Mouse (Mus musculus): Measurements from ENCODE around the gene Zbtb24. TPM values are rescaled to one million over a fixed set of nuclear protein-coding genes. Genes with fewer than 3 reads are reported as not detected.

Gene Zbtb24
- polyA plus RNA-seq, 1 experiment from 2014 or later = 19.3 TPM

DNA sequence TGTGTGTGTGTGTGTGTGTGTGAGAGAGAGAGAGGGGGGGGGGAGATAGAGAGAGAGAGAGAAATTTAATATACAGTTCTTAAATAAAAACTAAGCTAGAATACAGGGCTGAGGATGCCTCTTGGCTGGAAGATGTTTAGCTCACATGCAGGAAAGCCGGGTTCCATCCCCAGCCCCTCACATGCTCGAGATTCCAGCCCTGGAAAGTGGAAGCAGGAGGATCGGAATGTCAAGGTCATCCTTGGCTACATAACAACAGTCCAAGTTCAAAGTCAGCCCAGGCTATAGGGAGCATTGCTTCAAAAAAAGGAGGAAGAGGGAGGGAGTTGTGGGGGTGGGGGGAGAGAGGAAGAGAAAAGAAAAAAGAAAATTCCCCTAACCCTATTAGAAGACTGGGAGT, 15.0 kb upstream of the Zbtb24 start:
- no peak for ATAC-seq (ENCODE audit: low read depth)

DNA sequence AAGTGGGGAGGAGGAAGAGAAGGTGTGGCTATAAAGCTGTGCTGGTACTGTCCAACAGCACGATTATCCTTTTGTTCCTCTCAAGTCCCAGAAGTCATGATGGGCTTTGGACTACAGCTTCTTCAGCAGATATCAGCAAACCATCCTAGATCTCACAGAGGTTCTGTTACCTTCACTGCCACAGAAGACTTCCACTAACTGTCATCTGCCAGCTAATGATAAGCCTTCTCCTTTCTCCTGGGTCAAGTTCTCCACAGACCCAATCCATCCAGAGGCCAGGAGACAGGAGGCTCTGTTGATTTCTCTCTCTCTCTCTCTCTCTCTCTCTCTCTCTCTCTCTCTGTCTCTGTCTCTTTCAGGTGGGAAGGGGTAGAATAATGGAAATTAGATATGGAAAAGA, 2.0 kb upstream of the Zbtb24 start:
- Histone ChIP-seq H3K4me1 (replicated peaks) (peaks cover 25% of the 10 kb centered on the region), H3K4me3 (no peak overlapping the region), H3K9ac (no peak overlapping the region), H3K27ac (replicated peaks) (no peak overlapping the region), H3K9me3 (no peaks in the 10 kb centered on the region), H3K4me2 (no peak overlapping the region), H3K36me3 (peaks cover 15% of the 10 kb centered on the region), H3K27me3 (no peaks in the 10 kb centered on the region)
- WGBS = 89% methylated on average over 1 of the region's 1 CpGs
- no peak for ATAC-seq (ENCODE audit: low read depth)

More for the DNA sequence above, 15.0 kb upstream of the Zbtb24 start:
- Histone ChIP-seq H3K4me2 (no peak overlapping the region), H3K4me3 (no peak overlapping the region), H3K27me3 (peaks cover 7% of the 10 kb centered on the region), H3K9me3 (no peaks in the 10 kb centered on the region), H3K27ac (replicated peaks) (no peak overlapping the region), H3K36me3 (no peaks in the 10 kb centered on the region), H3K9ac (no peak overlapping the region), H3K4me1 (replicated peaks) (no peaks in the 10 kb centered on the region)
- 40% methylated on average over 3 of the region's 3 CpGs for WGBS

DNA sequence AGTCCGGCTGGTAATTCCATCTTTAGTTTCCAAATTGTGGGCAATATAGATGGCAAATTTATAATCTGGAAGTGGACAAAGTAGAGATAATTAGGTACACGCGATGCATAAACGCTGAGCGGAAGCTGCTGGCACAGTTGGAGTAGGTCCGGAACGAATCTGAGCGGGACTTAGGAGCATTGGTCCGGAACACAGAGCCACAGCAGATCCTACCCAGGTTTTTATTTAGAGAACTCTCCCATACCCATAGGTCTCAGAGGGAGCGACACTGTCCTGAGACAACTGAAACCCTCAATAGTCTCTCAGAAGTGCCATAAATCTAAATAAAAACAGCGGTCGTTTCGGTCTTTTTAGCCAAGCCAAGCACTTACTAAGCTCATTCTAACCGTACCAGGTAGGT, 499 bp upstream of the Zbtb24 start:
- ATAC-seq (ENCODE audit: low read depth) = peak; percentile 85

DNA sequence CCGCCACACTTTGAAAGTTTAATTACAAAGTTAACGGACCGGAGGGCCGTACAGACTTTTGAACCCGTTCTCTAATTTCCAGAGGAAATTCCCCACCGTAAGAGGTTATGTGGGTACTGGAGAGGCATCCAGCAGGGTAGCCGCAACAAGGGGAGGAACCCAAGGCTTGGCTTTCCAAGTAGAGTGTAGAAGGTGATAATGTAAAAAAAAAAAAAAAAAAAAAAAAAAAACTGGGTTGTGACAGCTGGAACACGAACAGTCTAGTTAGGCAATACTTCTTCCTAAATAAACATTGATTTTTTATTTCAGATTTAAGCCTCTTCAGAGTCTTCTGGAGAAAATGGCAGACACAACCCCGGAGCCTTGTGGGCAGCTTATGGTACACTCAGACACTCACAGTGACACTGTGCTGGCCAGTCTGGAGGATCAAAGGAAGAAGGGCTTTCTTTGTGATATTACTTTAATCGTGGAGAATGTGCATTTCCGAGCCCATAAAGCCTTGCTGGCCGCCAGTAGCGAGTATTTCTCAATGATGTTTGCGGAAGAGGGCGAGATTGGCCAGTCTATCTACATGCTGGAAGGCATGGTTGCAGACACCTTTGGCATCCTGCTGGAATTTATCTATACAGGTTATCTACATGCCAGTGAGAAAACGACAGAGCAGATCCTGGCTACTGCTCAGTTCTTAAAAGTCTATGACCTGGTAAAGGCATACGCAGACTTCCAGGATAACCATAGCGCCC, 768 bp downstream of the Zbtb24 start:
- H3K27ac ChIP-seq (replicated peaks) = peak overlapping the region; percentile 89; the same call in 1 of the 2 replicates
- ATAC-seq (ENCODE audit: low read depth) = peak; percentile 24
- 55% methylated on average over 18 of the region's 18 CpGs for WGBS

More for the DNA sequence above, 499 bp upstream of the Zbtb24 start:
- H3K4me2 ChIP-seq = peak overlapping the region; percentile 78
- 11% methylated on average over 14 of the region's 14 CpGs for WGBS
- peaks cover 39% of the 10 kb centered on the region for H3K4me1 ChIP-seq (replicated peaks)
- H3K27me3 ChIP-seq = no peaks in the 10 kb centered on the region
- peak overlapping the region; percentile 85 for H3K9ac ChIP-seq
- peaks cover 28% of the 10 kb centered on the region for H3K36me3 ChIP-seq
- H3K27ac ChIP-seq (replicated peaks) = peak overlapping the region; percentile 89
- no peaks in the 10 kb centered on the region for H3K9me3 ChIP-seq
- H3K4me3 ChIP-seq = peak overlapping the region; percentile 94

DNA sequence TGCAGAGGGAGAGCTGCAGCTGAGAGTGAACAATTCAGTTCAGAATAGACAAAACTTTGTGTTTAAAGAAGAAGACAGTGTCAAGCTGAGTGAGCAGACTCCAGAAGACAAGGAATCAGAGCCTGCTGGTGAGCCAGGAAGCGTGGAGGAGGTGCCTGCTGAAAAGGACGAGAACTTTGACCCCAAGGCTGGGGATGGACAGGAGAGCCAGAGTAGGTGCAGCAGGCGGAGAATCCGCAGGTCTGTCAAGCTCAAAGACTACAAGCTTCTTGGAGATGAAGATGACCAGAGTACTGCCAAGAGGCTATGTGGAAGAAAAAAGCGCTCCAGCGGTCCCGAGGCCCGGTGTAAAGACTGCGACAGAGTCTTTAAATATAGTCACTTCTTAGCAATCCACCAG, 1.5 kb downstream of the Zbtb24 start:
- peaks cover 39% of the 10 kb centered on the region for H3K4me1 ChIP-seq (replicated peaks)
- no peaks in the 10 kb centered on the region for H3K9me3 ChIP-seq
- H3K36me3 ChIP-seq = peaks cover 48% of the 10 kb centered on the region
- peak overlapping the region; percentile 94; the same call in 1 of the 2 replicates for H3K4me3 ChIP-seq
- no peak overlapping the region for H3K27ac ChIP-seq (replicated peaks)
- WGBS = 96% methylated on average over 9 of the region's 9 CpGs
- no peak overlapping the region for H3K9ac ChIP-seq
- H3K27me3 ChIP-seq = no peaks in the 10 kb centered on the region
- ATAC-seq (ENCODE audit: low read depth) = no peak
- H3K4me2 ChIP-seq = peak overlapping the region; percentile 78; the same call in 1 of the 2 replicates

More for the DNA sequence above, 768 bp downstream of the Zbtb24 start:
- peaks cover 39% of the 10 kb centered on the region for H3K4me1 ChIP-seq (replicated peaks)
- peak overlapping the region; percentile 78 for H3K4me2 ChIP-seq
- no peaks in the 10 kb centered on the region for H3K27me3 ChIP-seq
- H3K4me3 ChIP-seq = peak overlapping the region; percentile 94
- H3K9ac ChIP-seq = peak overlapping the region; percentile 85
- H3K36me3 ChIP-seq = peaks cover 41% of the 10 kb centered on the region
- no peaks in the 10 kb centered on the region for H3K9me3 ChIP-seq

DNA sequence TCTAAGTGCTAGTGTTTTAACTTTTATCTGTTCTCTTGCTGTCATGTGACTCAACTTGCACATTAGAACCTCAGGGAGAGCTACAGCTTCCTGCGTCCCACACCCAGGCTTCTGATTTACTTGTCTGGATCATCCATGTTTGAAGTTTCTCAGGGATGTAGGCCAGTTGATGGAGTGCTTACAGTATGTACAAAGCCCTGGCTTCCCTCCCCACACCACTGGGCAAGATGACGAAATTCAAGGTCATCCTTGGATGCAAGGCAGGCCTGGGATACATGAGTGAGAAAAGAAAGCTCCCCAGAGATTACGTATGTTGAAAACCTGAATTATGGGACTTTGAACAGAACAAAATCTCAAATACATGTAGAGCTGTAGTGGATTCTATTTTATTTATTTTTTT, 2.6 kb downstream of the Zbtb24 start:
- no peaks in the 10 kb centered on the region for H3K9me3 ChIP-seq
- ATAC-seq (ENCODE audit: low read depth) = no peak
- H3K4me3 ChIP-seq = no peak overlapping the region
- peaks cover 54% of the 10 kb centered on the region for H3K36me3 ChIP-seq
- H3K27ac ChIP-seq (replicated peaks) = no peak overlapping the region
- H3K4me1 ChIP-seq (replicated peaks) = peaks cover 39% of the 10 kb centered on the region
- no peaks in the 10 kb centered on the region for H3K27me3 ChIP-seq
- no peak overlapping the region for H3K9ac ChIP-seq
- 92% methylated on average over 3 of the region's 3 CpGs for whole genome bisulfite sequencing
- no peak overlapping the region for H3K4me2 ChIP-seq

DNA sequence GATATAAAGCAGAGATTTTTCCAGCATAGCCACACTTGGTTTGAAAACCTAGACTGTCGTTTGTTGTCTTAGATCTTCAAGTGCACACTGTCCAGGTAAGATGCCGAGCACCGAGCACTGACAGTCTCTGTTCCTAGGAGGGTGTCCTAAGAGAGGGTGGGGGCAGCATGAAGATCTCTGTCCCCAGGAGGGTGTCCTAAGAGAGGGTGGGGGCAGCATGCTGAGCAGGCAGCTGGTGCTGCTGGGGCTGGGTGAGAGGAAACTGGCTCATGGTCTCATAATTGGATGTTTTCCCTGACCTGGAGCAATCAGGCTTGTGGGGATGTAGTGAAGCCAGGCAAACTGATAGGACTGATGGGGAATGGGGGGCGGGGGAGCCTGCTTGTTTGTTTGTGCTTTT, 9.8 kb downstream of the Zbtb24 start:
- Histone ChIP-seq H3K36me3 (peaks cover 72% of the 10 kb centered on the region), H3K9me3 (no peaks in the 10 kb centered on the region), H3K27ac (replicated peaks) (no peak overlapping the region), H3K4me3 (no peak overlapping the region), H3K4me2 (no peak overlapping the region), H3K9ac (no peak overlapping the region), H3K4me1 (replicated peaks) (peaks cover 14% of the 10 kb centered on the region; the same call in 1 of the 2 replicates), H3K27me3 (no peaks in the 10 kb centered on the region)
- WGBS = 72% methylated on average over 4 of the region's 4 CpGs
- ATAC-seq (ENCODE audit: low read depth) = no peak

DNA sequence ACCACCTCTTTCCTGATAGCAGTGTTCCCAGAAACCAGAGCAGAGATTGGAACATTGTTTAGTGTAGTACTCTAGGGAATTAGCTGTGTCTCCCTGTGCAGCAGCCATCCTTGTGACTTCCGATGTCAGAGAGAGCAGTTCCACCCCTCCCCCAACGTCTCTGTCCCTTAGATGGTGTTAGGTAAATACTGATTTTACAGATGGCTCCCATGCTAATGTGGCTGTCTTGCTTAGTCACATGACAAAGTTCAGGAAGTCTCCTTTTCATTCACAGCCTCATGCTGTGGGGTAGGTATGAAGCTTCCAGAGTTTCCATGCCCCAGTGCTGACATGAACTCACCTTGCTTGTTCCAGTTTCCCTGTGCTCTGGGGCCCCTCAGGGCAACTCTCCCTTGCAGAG, 10.3 kb downstream of the Zbtb24 start:
- no peak overlapping the region for H3K27ac ChIP-seq (replicated peaks)
- no peak overlapping the region for H3K4me3 ChIP-seq
- no peaks in the 10 kb centered on the region for H3K27me3 ChIP-seq
- peaks cover 14% of the 10 kb centered on the region; the same call in 1 of the 2 replicates for H3K4me1 ChIP-seq (replicated peaks)
- WGBS = 25% methylated on average over 2 of the region's 2 CpGs
- peaks cover 69% of the 10 kb centered on the region for H3K36me3 ChIP-seq
- no peak overlapping the region for H3K9ac ChIP-seq
- no peaks in the 10 kb centered on the region for H3K9me3 ChIP-seq
- peak; percentile 19; the same call in 1 of the 2 replicates for ATAC-seq (ENCODE audit: low read depth)
- H3K4me2 ChIP-seq = no peak overlapping the region

DNA sequence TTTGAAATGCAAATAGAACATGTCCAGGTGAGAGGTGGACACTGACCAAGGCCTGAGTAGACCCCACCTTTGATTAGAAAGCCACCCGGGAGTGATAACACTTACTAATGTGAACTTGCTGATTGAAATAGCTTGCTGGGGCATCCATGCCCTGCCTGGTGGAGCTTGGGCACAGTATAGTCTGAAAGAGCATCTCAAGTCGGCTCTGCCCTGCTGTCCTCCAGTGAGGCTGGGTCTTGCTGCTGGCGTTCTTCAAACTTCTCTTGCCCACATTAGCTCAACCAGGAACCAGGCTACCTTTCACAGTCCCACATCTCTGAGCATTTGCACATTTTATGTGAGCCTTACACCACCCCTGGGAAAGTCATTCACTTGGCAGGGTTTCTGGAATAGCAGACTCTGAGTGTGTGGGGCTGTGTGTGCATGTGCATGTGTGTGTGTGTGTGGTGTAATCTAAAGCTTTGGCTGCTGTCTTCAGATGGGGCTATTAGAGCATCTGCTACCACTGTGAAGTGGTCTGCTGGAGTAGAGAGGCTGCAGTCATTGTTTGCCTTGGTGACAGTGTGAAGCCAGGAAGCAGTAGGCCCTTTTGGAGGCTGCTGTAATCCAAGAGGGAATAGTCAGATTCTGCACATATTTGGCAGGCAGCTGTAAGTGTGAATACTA, 11.0 kb downstream of the Zbtb24 start:
- H3K9ac ChIP-seq = 0 out of 2 replicates have a peak overlapping the region, but pooled peaks have one; percentile 13
- WGBS = 82% methylated on average over 3 of the region's 3 CpGs
- no peaks in the 10 kb centered on the region for H3K9me3 ChIP-seq
- peaks cover 66% of the 10 kb centered on the region for H3K36me3 ChIP-seq
- peaks cover 14% of the 10 kb centered on the region; the same call in 1 of the 2 replicates for H3K4me1 ChIP-seq (replicated peaks)
- H3K4me2 ChIP-seq = no peak overlapping the region
- peak; percentile 50; the same call in 1 of the 2 replicates for ATAC-seq (ENCODE audit: low read depth)
- no peak overlapping the region for H3K27ac ChIP-seq (replicated peaks)
- H3K27me3 ChIP-seq = no peaks in the 10 kb centered on the region
- H3K4me3 ChIP-seq = no peak overlapping the region

DNA sequence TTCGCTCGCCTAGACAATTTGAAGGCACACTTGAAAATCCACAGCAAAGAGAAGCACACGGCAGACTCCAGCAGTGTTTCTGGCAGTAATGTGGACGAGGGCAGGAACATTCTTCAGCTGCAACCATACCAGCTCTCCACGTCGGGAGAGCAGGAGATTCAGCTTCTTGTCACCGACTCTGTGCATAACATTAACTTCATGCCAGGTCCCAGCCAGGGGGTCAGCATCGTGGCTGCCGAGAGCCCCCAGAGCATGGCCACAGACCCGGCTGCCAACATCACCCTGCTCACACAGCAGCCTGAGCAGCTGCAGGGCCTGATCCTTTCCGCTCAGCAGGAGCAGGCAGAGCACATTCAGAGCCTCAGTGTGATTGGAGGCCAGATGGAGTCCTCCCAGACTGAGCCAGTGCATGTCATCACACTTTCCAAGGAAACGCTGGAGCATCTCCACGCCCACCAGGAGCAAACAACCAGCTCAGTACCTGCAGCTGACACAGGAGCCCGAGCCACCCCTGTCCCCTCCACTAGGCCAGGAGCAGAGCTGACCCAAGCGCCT, 14.3 kb downstream of the Zbtb24 start:
- Histone ChIP-seq H3K27ac (replicated peaks) (no peak overlapping the region), H3K36me3 (peaks cover 58% of the 10 kb centered on the region), H3K9ac (peak overlapping the region; percentile 5; the same call in 1 of the 2 replicates), H3K27me3 (no peaks in the 10 kb centered on the region), H3K4me2 (no peak overlapping the region), H3K9me3 (no peaks in the 10 kb centered on the region), H3K4me3 (no peak overlapping the region), H3K4me1 (replicated peaks) (peaks cover 14% of the 10 kb centered on the region; the same call in 1 of the 2 replicates)
- 35% methylated on average over 15 of the region's 15 CpGs for WGBS
- ATAC-seq (ENCODE audit: low read depth) = no peak

DNA sequence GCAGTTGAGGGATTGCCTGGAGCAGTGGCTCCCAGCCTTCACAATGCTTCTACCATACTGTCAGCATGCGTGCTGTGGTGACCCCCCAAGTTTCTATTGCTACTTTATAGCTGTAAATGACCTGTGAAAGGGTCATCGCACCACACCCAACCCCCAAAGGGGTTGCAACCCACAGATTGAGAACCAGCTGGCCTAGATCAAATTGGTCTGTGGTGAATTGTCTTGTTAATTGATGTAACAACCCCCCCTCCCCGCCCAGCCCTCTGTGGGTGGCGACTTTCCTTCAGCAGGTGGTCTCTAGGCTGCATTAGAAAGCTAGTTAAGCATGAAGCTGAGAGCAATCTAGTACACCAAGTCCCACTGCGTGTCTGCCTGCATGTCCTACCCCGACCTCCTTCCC, 17.1 kb downstream of the Zbtb24 start:
- no peaks in the 10 kb centered on the region for H3K4me1 ChIP-seq (replicated peaks)
- no peaks in the 10 kb centered on the region for H3K9me3 ChIP-seq
- H3K4me2 ChIP-seq = no peak overlapping the region
- peak; percentile 50; the same call in 1 of the 2 replicates for ATAC-seq (ENCODE audit: low read depth)
- no peak overlapping the region for H3K4me3 ChIP-seq
- peaks cover 41% of the 10 kb centered on the region for H3K36me3 ChIP-seq
- no peaks in the 10 kb centered on the region for H3K27me3 ChIP-seq
- H3K27ac ChIP-seq (replicated peaks) = no peak overlapping the region
- no peak overlapping the region for H3K9ac ChIP-seq
- 16% methylated on average over 6 of the region's 6 CpGs for WGBS

DNA sequence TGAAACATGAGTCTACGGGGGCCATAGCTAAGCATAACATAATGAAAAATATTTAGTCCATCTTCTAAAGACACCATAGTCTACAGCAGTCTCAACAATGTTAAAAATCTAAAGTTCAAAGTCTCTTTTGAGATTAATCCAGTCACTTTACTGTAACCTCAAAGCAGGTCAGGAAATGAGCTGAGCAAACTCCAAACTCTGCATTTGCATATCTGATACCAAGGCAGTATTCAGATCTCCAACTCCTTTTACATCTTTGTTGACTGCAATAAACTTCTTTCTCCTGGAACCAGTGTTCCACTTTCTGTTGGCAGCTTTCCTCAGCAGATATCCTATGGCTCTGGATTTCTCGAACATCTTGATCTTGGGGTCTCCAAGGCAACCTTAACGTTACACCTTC, 20.5 kb downstream of the Zbtb24 start:
- no peak for ATAC-seq (ENCODE audit: low read depth)
- Histone ChIP-seq H3K4me1 (replicated peaks) (peaks cover 7% of the 10 kb centered on the region), H3K27ac (replicated peaks) (no peak overlapping the region), H3K36me3 (peaks cover 20% of the 10 kb centered on the region), H3K4me2 (no peak overlapping the region), H3K4me3 (no peak overlapping the region), H3K27me3 (no peaks in the 10 kb centered on the region), H3K9me3 (no peaks in the 10 kb centered on the region), H3K9ac (no peak overlapping the region)
- 89% methylated on average over 3 of the region's 3 CpGs for WGBS
